Mouse (Mus musculus): ENCODE measurements at regions not wholly inside any gene's neighbourhood (a gene's known extent, or its start where the extent isn't known, plus 50 kb on each side); places are given as distances from the start of the nearest gene placed in this dataset.

DNA sequence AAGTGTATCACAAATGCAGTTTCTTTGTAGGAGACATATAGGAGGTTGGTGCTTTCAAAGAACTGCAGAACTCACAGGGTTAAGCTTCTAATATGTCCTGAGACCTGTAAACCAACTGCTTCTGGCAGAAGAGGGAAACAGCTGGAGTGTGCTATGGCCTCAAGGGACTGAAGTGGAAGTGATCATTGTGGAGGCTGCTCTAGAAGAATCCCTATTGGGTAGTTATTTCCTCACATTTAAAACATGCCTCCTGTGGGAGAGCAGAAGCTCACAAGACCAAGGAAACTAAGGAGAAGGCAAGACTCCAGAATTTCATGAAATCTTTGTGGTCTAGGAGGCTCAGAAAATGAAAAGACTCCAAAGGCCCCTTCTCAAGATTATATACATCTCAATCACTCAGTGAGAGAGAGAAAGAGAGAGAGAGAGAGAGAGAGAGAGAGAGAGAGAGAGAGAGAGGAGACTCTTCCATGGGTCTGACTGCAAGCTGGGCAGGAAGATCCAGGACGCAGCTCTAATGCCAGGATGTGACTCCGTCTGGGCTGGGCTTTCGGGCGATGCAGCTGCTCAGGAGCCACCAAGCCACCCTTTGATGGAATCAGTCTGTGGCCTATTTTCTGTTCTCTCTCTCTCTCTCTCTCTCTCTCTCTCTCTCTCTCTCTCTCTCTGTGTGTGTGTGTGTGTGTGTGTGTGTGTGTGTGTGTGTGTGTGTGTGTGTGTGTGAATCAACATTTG, 93.3 kb downstream of the Pdcl3 start:
- TF ChIP-seq POLR2A (IDR thresholded peaks at IDR 0.05; ENCODE audit: control insufficient read depth, low read depth, low read length) (no peak), CTCF (IDR thresholded peaks at IDR 0.05; ENCODE audit: control insufficient read depth, insufficient read depth, insufficient replicate concordance, low read depth, low read length) (no peak)

All from testis, adult 2 months (tissue).